13 mouse cellular contexts compared by ENCODE assay signal in genomic region chr11:44261657-44262056, GRCm38 (mm10).
"Had no signal": no experiment of that assay in that cellular context is flagged by ENCODE, and none has a peak within 500 bp of the region (broad histone marks: within the 10 kb centered on the region; RNA-seq: fewer than 3 reads in every experiment).

No protein-coding gene starts in this region.

- H3K36me3 ChIP-seq: kidney, embryonic 15.5 days; limb, embryonic 15.5 days; liver, embryonic 12.5 days; midbrain, embryonic 10.5 days; neural tube, embryonic 15.5 days had no signal

- ATAC-seq: liver, embryonic 12.5 days had no signal

- H3K4me2 ChIP-seq: kidney, embryonic 15.5 days; limb, embryonic 15.5 days; liver, embryonic 12.5 days; neural tube, embryonic 15.5 days had no signal

- H3K9me3 ChIP-seq: kidney, embryonic 15.5 days; limb, embryonic 15.5 days; liver, embryonic 12.5 days; midbrain, embryonic 10.5 days; neural tube, embryonic 15.5 days had no signal

- H3K4me3 ChIP-seq: kidney, embryonic 15.5 days; limb, embryonic 15.5 days; liver, embryonic 12.5 days; midbrain, embryonic 10.5 days; myocyte; neural tube, embryonic 15.5 days had no signal

- H3K27ac ChIP-seq: kidney, embryonic 15.5 days; limb, embryonic 15.5 days; liver, embryonic 12.5 days; midbrain, embryonic 10.5 days; neural tube, embryonic 15.5 days had no signal

- H3K9ac ChIP-seq: kidney, embryonic 15.5 days; limb, embryonic 15.5 days; liver, embryonic 12.5 days; neural tube, embryonic 15.5 days had no signal

- DNase-seq: kidney, adult 2 months; kidney, postnatal 14 days; midbrain, embryonic 14.5 days; right cerebral cortex, postnatal 4 days; spleen, adult 18-20 months; thymus, adult 2 months; thymus, postnatal 25 days had no signal

- H3K4me1 ChIP-seq: kidney, embryonic 15.5 days; limb, embryonic 15.5 days; liver, embryonic 12.5 days; midbrain, embryonic 10.5 days; neural tube, embryonic 15.5 days had no signal

- H3K27me3 ChIP-seq: kidney, embryonic 15.5 days; limb, embryonic 15.5 days; liver, embryonic 12.5 days; neural tube, embryonic 15.5 days had no signal
